In the genomic region with DNA sequence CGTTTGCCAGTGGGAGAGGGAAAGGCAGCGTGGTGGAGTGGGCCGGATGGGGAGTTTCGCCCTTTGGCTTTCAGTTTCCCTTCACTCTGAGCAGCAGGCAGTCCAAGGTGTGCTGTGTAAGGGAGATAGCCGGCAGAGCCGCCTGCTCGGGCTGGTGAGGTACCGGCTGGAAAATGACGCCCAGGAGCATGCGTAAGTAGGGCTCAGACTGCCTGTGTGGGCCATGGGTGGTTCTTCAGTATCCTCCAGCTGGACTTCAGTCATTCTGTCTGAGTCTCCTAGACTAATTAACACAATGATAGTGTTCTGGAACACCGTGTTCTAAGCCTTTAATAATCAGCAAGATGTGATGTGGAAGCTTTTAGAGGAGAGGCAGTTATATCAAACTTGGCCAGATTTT, we compare ENCODE assay signal across 13 mouse cellular contexts. TPM values are rescaled to one million over a fixed set of nuclear protein-coding genes. Genes with fewer than 3 reads are reported as not detected.
DNase-seq lines count a peak whose midpoint lies in the region; ATAC-seq and TF ChIP-seq lines count a peak whose summit lies in the region.
"Had no signal": no experiment of that assay in that cellular context is flagged by ENCODE, and none has a peak within 500 bp of the region (broad histone marks: within the 10 kb centered on the region; RNA-seq: fewer than 3 reads in every experiment).

No protein-coding gene starts in this region.

- no peak overlapping the region for H3K4me2 ChIP-seq in forebrain, embryonic 15.5 days (replicated peaks)
- no peak overlapping the region for H3K4me2 ChIP-seq in forebrain, embryonic 14.5 days (ENCODE audit: low read length)
- no peak overlapping the region for H3K4me2 ChIP-seq in kidney, embryonic 16.5 days (replicated peaks; ENCODE audit: low read depth, low read length)
- no peak overlapping the region for H3K4me2 ChIP-seq in heart, embryonic 11.5 days

- ATAC-seq in forebrain, embryonic 15.5 days (replicated peaks), result no peak
- no peak for ATAC-seq in forebrain, embryonic 14.5 days
- no peak for ATAC-seq in kidney, embryonic 16.5 days (ENCODE audit: low FRiP score, low TSS enrichment)
- no peak for ATAC-seq in heart, embryonic 11.5 days (replicated peaks; ENCODE audit: insufficient number of reproducible peaks, low FRiP score, low TSS enrichment)

- DNase-seq in forebrain, embryonic 14.5 days (ENCODE audit: low spot score), result no peak
- DNase-seq in kidney, adult 8-10 months, result peak; percentile 59 to 67
- no peak for DNase-seq in testis, postnatal 10 days (ENCODE audit: low spot score)
- DNase-seq in testis, postnatal 14 days (ENCODE audit: low spot score), result peak; percentile 48
- DNase-seq: adrenal gland, adult 2 months; gastrocnemius, postnatal 10 days; thymus, adult 18-20 months had no signal

- no peak overlapping the region for H3K9ac ChIP-seq in forebrain, embryonic 15.5 days (replicated peaks)
- no peak overlapping the region for H3K9ac ChIP-seq in forebrain, embryonic 14.5 days (ENCODE audit: low read length)
- no peak overlapping the region for H3K9ac ChIP-seq in kidney, embryonic 16.5 days (replicated peaks; ENCODE audit: low read length)
- no peak overlapping the region for H3K9ac ChIP-seq in heart, embryonic 11.5 days (ENCODE audit: low read depth, low read length)

- H3K27me3 ChIP-seq in forebrain, embryonic 15.5 days, result no peaks in the 10 kb centered on the region
- no peaks in the 10 kb centered on the region for H3K27me3 ChIP-seq in forebrain, embryonic 14.5 days (replicated peaks; ENCODE audit: control insufficient read depth, insufficient read depth, low read length)
- H3K27me3 ChIP-seq in kidney, embryonic 16.5 days (ENCODE audit: insufficient read depth, low read length), result no peaks in the 10 kb centered on the region
- no peaks in the 10 kb centered on the region for H3K27me3 ChIP-seq in testis, adult 2 months (ENCODE audit: control insufficient read depth, insufficient read depth, low read length)
- H3K27me3 ChIP-seq in heart, embryonic 11.5 days (ENCODE audit: control insufficient read depth, insufficient read depth, low read length), result no peaks in the 10 kb centered on the region
- H3K27me3 ChIP-seq: megakaryocyte, embryonic 14.5 days had no signal

- no peak overlapping the region for H3K27ac ChIP-seq in forebrain, embryonic 15.5 days (replicated peaks)
- no peak overlapping the region for H3K27ac ChIP-seq in forebrain, embryonic 14.5 days (ENCODE audit: low read depth, low read length)
- H3K27ac ChIP-seq in kidney, embryonic 16.5 days (ENCODE audit: low read length), result no peak overlapping the region
- peak overlapping the region; percentile 76 for H3K27ac ChIP-seq in testis, adult 2 months (ENCODE audit: control insufficient read depth, insufficient read depth, low read depth, low read length)
- no peak overlapping the region for H3K27ac ChIP-seq in heart, embryonic 11.5 days (ENCODE audit: low read depth, low read length)
- H3K27ac ChIP-seq: liver, embryonic 14.5 days had no signal

- no peak for TF ChIP-seq CTCF in testis, adult 2 months (IDR thresholded peaks at IDR 0.05; ENCODE audit: control insufficient read depth, insufficient read depth, insufficient replicate concordance, low read depth, low read length)

- 0 out of 2 replicates have a peak overlapping the region, but pooled peaks have one; percentile 61 for H3K4me3 ChIP-seq in forebrain, embryonic 15.5 days
- no peak overlapping the region for H3K4me3 ChIP-seq in forebrain, embryonic 14.5 days (ENCODE audit: low read depth, low read length)
- H3K4me3 ChIP-seq in kidney, embryonic 16.5 days (ENCODE audit: low read length), result no peak overlapping the region
- H3K4me3 ChIP-seq in testis, adult 2 months (ENCODE audit: control insufficient read depth, low read depth, low read length), result no peak overlapping the region
- H3K4me3 ChIP-seq in heart, embryonic 11.5 days (ENCODE audit: low read depth, low read length), result no peak overlapping the region

- WGBS in forebrain, embryonic 15.5 days, result 86% methylated on average over 11 of the region's 11 CpGs
- WGBS in forebrain, embryonic 14.5 days, result 83% methylated on average over 11 of the region's 11 CpGs
- 82% methylated on average over 11 of the region's 11 CpGs for WGBS in kidney, embryonic 16.5 days
- 86% methylated on average over 11 of the region's 11 CpGs for WGBS in heart, embryonic 11.5 days (ENCODE audit: insufficient replicate concordance)

- H3K4me1 ChIP-seq in forebrain, embryonic 15.5 days, result peaks cover 15% of the 10 kb centered on the region
- peaks cover 3% of the 10 kb centered on the region; the same call in 1 of the 2 replicates for H3K4me1 ChIP-seq in forebrain, embryonic 14.5 days (ENCODE audit: control insufficient read depth, insufficient read depth, low read length)
- peaks cover 10% of the 10 kb centered on the region; the same call in 1 of the 2 replicates for H3K4me1 ChIP-seq in kidney, embryonic 16.5 days (ENCODE audit: insufficient read depth, low read length)
- H3K4me1 ChIP-seq in testis, adult 2 months (ENCODE audit: control insufficient read depth, insufficient read depth, low read length), result peaks cover 7% of the 10 kb centered on the region
- H3K4me1 ChIP-seq in heart, embryonic 11.5 days (ENCODE audit: control insufficient read depth, insufficient read depth, low read length), result no peaks in the 10 kb centered on the region; the same call in 1 of the 2 replicates

- peaks cover 11% of the 10 kb centered on the region for H3K36me3 ChIP-seq in forebrain, embryonic 15.5 days
- H3K36me3 ChIP-seq in forebrain, embryonic 14.5 days (ENCODE audit: control insufficient read depth, insufficient read depth, low read length), result peaks cover 15% of the 10 kb centered on the region
- H3K36me3 ChIP-seq in kidney, embryonic 16.5 days (ENCODE audit: insufficient read depth, low read length), result no peaks in the 10 kb centered on the region
- no peaks in the 10 kb centered on the region for H3K36me3 ChIP-seq in testis, adult 2 months (ENCODE audit: control insufficient read depth, insufficient read depth, low read length)
- H3K36me3 ChIP-seq in heart, embryonic 11.5 days (ENCODE audit: control insufficient read depth, insufficient read depth, low read length), result no peaks in the 10 kb centered on the region

- no peak for TF ChIP-seq POLR2A in testis, adult 2 months (IDR thresholded peaks at IDR 0.05; ENCODE audit: control insufficient read depth, low read depth, low read length)

- H3K9me3 ChIP-seq in forebrain, embryonic 15.5 days, result no peaks in the 10 kb centered on the region
- no peaks in the 10 kb centered on the region for H3K9me3 ChIP-seq in forebrain, embryonic 14.5 days (replicated peaks; ENCODE audit: control insufficient read depth, low read length)
- no peaks in the 10 kb centered on the region for H3K9me3 ChIP-seq in kidney, embryonic 16.5 days (ENCODE audit: low read length)
- H3K9me3 ChIP-seq in heart, embryonic 11.5 days (replicated peaks; ENCODE audit: control insufficient read depth, low read length), result no peaks in the 10 kb centered on the region
- H3K9me3 ChIP-seq: megakaryocyte, embryonic 14.5 days had no signal

RNA-seq across cellular contexts. Expression of a gene that starts 1.2 kb away (rescaled TPM):
- polyA plus RNA-seq in forebrain, embryonic 15.5 days (2015; fragmentation: Nextera tagmentation; extraction: Ambion mirVana), result 22.6 and 25.2 TPM in 2 replicates
- polyA plus RNA-seq in forebrain, embryonic 14.5 days (2014; fragmentation: Nextera tagmentation; extraction: Ambion mirVana), result 20.8 and 22.1 TPM in 2 replicates
- polyA plus RNA-seq in kidney, embryonic 16.5 days (2015; fragmentation: Nextera tagmentation; extraction: Ambion mirVana), result 34.7 and 35.0 TPM in 2 replicates
- 19.3 and 26.9 TPM in 2 replicates for polyA plus RNA-seq in testis, adult 2 months (2012; rRNA removed)
- 18.5 and 19.2 TPM in 2 replicates for polyA plus RNA-seq in heart, embryonic 11.5 days (2014; fragmentation: Nextera tagmentation; extraction: Ambion mirVana)

RNA-seq across cellular contexts. Expression of a gene that starts 28.3 kb away (rescaled TPM):
- polyA plus RNA-seq in forebrain, embryonic 15.5 days (2015; fragmentation: Nextera tagmentation; extraction: Ambion mirVana), result 132 and 133 TPM in 2 replicates
- 118 TPM in 2 replicates for polyA plus RNA-seq in forebrain, embryonic 14.5 days (2014; fragmentation: Nextera tagmentation; extraction: Ambion mirVana)
- polyA plus RNA-seq in kidney, embryonic 16.5 days (2015; fragmentation: Nextera tagmentation; extraction: Ambion mirVana), result 162 and 169 TPM in 2 replicates
- 24.2 and 24.7 TPM in 2 replicates for polyA plus RNA-seq in testis, adult 2 months (2012; rRNA removed)
- 109 and 113 TPM in 2 replicates for polyA plus RNA-seq in heart, embryonic 11.5 days (2014; fragmentation: Nextera tagmentation; extraction: Ambion mirVana)

RNA-seq across cellular contexts. Expression of a gene that starts 42.3 kb away (rescaled TPM):
- 1.6 and 2.2 TPM in 2 replicates for polyA plus RNA-seq in forebrain, embryonic 15.5 days (2015; fragmentation: Nextera tagmentation; extraction: Ambion mirVana)
- 1.4 TPM in 2 replicates for polyA plus RNA-seq in forebrain, embryonic 14.5 days (2014; fragmentation: Nextera tagmentation; extraction: Ambion mirVana)
- polyA plus RNA-seq in kidney, embryonic 16.5 days (2015; fragmentation: Nextera tagmentation; extraction: Ambion mirVana), result 6.6 and 8.1 TPM in 2 replicates
- polyA plus RNA-seq in testis, adult 2 months (2012; rRNA removed), result 1.2 and 1.6 TPM in 2 replicates
- 6.3 and 6.4 TPM in 2 replicates for polyA plus RNA-seq in heart, embryonic 11.5 days (2014; fragmentation: Nextera tagmentation; extraction: Ambion mirVana)

RNA-seq across cellular contexts. Expression of a gene that starts 49.4 kb away (rescaled TPM):
- polyA plus RNA-seq in forebrain, embryonic 15.5 days (2015; fragmentation: Nextera tagmentation; extraction: Ambion mirVana), result 44.4 and 46.0 TPM in 2 replicates
- 34.5 and 42.0 TPM in 2 replicates for polyA plus RNA-seq in forebrain, embryonic 14.5 days (2014; fragmentation: Nextera tagmentation; extraction: Ambion mirVana)
- 65.4 and 72.5 TPM in 2 replicates for polyA plus RNA-seq in kidney, embryonic 16.5 days (2015; fragmentation: Nextera tagmentation; extraction: Ambion mirVana)
- polyA plus RNA-seq in testis, adult 2 months (2012; rRNA removed), result 4.3 and 4.8 TPM in 2 replicates
- 57.1 and 60.7 TPM in 2 replicates for polyA plus RNA-seq in heart, embryonic 11.5 days (2014; fragmentation: Nextera tagmentation; extraction: Ambion mirVana)

RNA-seq across cellular contexts. Expression of a gene that starts 59.1 kb away (rescaled TPM):
- 12.1 and 13.8 TPM in 2 replicates for polyA plus RNA-seq in forebrain, embryonic 15.5 days (2015; fragmentation: Nextera tagmentation; extraction: Ambion mirVana)
- 12.7 and 13.6 TPM in 2 replicates for polyA plus RNA-seq in forebrain, embryonic 14.5 days (2014; fragmentation: Nextera tagmentation; extraction: Ambion mirVana)
- polyA plus RNA-seq in kidney, embryonic 16.5 days (2015; fragmentation: Nextera tagmentation; extraction: Ambion mirVana), result 13.4 and 14.0 TPM in 2 replicates
- 61.0 and 64.0 TPM in 2 replicates for polyA plus RNA-seq in testis, adult 2 months (2012; rRNA removed)
- 11.0 and 13.5 TPM in 2 replicates for polyA plus RNA-seq in heart, embryonic 11.5 days (2014; fragmentation: Nextera tagmentation; extraction: Ambion mirVana)

Comparison
In these comparisons a context has a peak if more than half of its experiments do, and no peak if none do; other contexts are left out.
1. DNase-seq: peak in kidney, adult 8-10 months (2 of 2) and testis, postnatal 14 days (single experiment); none in forebrain, embryonic 14.5 days (single experiment) and testis, postnatal 10 days (single experiment).